Mouse (Mus musculus) liver, embryonic 13.5 days (tissue): Measurements from ENCODE around the gene Mfsd4b2. TPM values are rescaled to one million over a fixed set of nuclear protein-coding genes. Genes with fewer than 3 reads are reported as not detected.

Source experiments
- ATAC-seq: fragments of 200-750 bp; cut with Nextera tagmentation; 2 replicates; pipeline ENCODE4 v1.8.0; 2017; ENCODE audit warnings: low read depth, mild to moderate bottlenecking, moderate number of reproducible peaks, moderate library complexity
- DNase-seq: peaks from one replicate; pipeline ENCODE4 v3.0.0; 2022
- H3K27ac ChIP-seq: fragments of 300-500 bp; sonication (generic); 2 replicates; pipeline ENCODE4 v1.5.1; 2015; ENCODE audit warnings: moderate library complexity, mild to moderate bottlenecking, inconsistent platforms
- H3K27me3 ChIP-seq: fragments of 300-500 bp; sonication (generic); 2 replicates; pipeline ENCODE4 v1.6.1; 2015; ENCODE audit warnings: mild to moderate bottlenecking, inconsistent platforms
- H3K36me3 ChIP-seq: fragments of 300-500 bp; sonication (generic); 2 replicates; pipeline ENCODE4 v1.6.1; 2015; ENCODE audit warnings: mild to moderate bottlenecking, inconsistent platforms
- H3K4me1 ChIP-seq: fragments of 300-500 bp; sonication (generic); replicated peaks from 2 replicates; pipeline ENCODE4 v1.6.1; 2015; ENCODE audit warnings: inconsistent platforms
- H3K4me2 ChIP-seq: fragments of 300-500 bp; sonication (generic); 2 replicates; pipeline ENCODE4 v1.6.1; 2015; ENCODE audit warnings: inconsistent platforms, mild to moderate bottlenecking, moderate library complexity
- H3K4me3 ChIP-seq: fragments of 300-500 bp; sonication (generic); replicated peaks from 2 replicates; pipeline ENCODE4 v1.5.1; 2015; ENCODE audit warnings: mild to moderate bottlenecking, inconsistent platforms
- H3K9ac ChIP-seq: fragments of 300-500 bp; sonication (generic); 2 replicates; pipeline ENCODE4 v1.6.1; 2015; ENCODE audit warnings: mild to moderate bottlenecking, inconsistent platforms
- H3K9me3 ChIP-seq: fragments of 300-500 bp; sonication (generic); replicated peaks from 2 replicates; pipeline ENCODE4 v1.6.1; 2016; ENCODE audit warnings: inconsistent platforms
- WGBS: fragments of 180-500 bp; shearing (Covaris S2); methylation state at CpG from one replicate; pipeline ENCODE4 v1.1.7; 2015; ENCODE audit not compliant: insufficient replicate concordance; 5-methylcytosine and 5-hydroxymethylcytosine counted together
- polyA plus RNA-seq: library from polyadenylated mRNA; unstranded; fragments of >200 nt; fragmentation: Nextera tagmentation; extraction: Ambion mirVana; gene quantifications from 2 replicates; pipeline ENCODE4 v1.2.1, GENCODE M21; 2015

Gene Mfsd4b2
- polyA plus RNA-seq, 1 experiment from 2014 or later: not detected

DNA sequence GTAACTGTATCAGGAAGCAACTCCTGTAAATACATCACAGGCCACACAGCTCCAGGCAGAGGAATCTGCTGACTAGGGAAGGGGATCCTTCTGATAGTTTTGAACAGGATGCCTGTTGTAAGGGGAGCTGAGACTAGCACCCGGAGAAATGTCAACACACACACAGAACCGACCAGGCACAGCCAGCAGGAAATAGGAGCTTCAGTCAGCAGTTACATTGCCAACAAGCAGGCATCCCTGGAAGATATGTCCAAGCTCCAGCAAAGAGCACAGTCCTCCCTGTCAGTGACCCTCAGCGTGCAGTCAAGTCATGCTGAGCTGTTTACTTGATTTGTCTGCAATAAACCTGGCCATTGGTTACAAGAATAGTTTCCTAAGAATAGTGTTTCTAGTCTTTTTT is 38.1 kb downstream of the Mfsd4b2 start:
- H3K4me3 ChIP-seq: no peak overlapping the region
- no peaks in the 10 kb centered on the region for H3K27me3 ChIP-seq
- H3K36me3 ChIP-seq: no peaks in the 10 kb centered on the region
- WGBS: 46% methylated on average over 3 of the region's 3 CpGs
- H3K9ac ChIP-seq: no peak overlapping the region
- DNase-seq: no peak
- no peaks in the 10 kb centered on the region for H3K9me3 ChIP-seq
- no peak overlapping the region for H3K27ac ChIP-seq
- no peak for ATAC-seq
- peaks cover 5% of the 10 kb centered on the region for H3K4me1 ChIP-seq
- H3K4me2 ChIP-seq: no peak overlapping the region

Other genes starting within 250 kb of the Mfsd4b2 start
- gene Rev3l, start 194.8 kb downstream of the Mfsd4b2 start, polyA plus RNA-seq: 3.1 TPM in 2 replicates
- gene Mfsd4b4, start 27.7 kb downstream of the Mfsd4b2 start, polyA plus RNA-seq: 1.3 and 1.6 TPM in 2 replicates
- gene Mfsd4b3, start 33.2 kb upstream of the Mfsd4b2 start, polyA plus RNA-seq: 1.3 and 1.4 TPM in 2 replicates
- gene Mfsd4b5, start 59.7 kb upstream of the Mfsd4b2 start, polyA plus RNA-seq: 0.03 and 0.08 TPM in 2 replicates
- 0.54 and 0.56 TPM in 2 replicates for gene Mfsd4b1, start 98.3 kb upstream of the Mfsd4b2 start, polyA plus RNA-seq
- 75.1 and 80.8 TPM in 2 replicates for gene Slc16a10, start 215.3 kb upstream of the Mfsd4b2 start, polyA plus RNA-seq